Mouse (Mus musculus) frontal cortex, postnatal 10 days (tissue): ENCODE results near the gene Nhej1.

ENCODE experiments used
- DNase-seq, 2 experiments: peaks; one replicate each; pipeline ENCODE4 v3.0.0; 2022; ENCODE audit warnings: low spot score in 2 of 2, mixed read lengths in 1 of 2

Gene Nhej1

DNA sequence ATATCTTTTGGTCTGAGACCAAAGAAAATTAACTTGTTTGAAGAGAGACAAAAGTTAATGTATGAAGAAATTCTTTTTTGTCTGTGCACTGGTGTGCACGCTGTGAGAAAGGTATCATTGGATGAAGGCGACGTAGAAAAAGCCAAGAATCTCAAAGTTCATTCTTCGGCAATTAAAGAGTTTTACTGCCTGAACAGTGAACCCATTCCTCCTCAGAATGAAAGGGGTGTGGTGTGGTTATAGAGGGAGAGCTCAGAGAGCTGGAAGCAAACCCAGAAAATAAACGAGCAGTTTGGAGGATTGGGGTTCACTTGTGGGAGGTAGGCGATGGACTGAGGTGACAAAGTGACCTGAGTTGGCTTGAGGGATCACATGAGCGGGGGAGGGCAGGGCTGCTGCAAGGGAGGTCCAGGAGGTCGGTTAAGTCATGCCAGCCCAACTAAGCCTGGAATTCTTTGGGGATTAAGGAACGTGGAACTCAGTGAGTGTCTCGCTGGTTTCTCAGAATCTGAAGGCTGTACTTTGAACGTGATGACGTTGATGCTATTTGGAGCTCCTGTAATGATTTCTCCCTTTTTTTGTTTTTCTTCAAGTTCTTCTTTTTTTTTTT is 188.7 kb downstream of the Nhej1 start:
- no peak for DNase-seq

DNA sequence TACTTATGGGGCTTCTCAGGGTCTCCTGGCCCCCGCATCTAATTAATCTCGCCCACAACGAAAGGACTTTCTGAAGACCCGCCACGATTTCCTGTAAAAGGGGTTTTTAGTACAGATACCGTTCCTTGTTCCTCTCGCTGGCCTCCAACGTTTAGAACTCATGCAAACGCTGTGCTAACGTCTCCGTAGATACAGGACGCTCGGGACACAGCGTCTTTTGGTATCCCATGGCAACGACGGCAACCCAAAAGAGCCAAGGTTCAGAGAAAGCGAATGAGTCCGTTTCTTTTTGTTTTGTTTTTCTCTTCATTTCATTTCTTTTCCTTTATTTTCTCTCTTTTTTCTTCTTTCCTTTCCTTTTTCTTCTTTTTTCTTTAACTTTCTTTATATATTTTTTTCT is 189.6 kb downstream of the Nhej1 start, which contains the start of gene Cfap65:
TSS of gene Cfap65 (minus strand) at position 198 of the 400 bp plus-strand sequence.
- peak in 1 of 2 experiments; percentile 66 for DNase-seq

DNA sequence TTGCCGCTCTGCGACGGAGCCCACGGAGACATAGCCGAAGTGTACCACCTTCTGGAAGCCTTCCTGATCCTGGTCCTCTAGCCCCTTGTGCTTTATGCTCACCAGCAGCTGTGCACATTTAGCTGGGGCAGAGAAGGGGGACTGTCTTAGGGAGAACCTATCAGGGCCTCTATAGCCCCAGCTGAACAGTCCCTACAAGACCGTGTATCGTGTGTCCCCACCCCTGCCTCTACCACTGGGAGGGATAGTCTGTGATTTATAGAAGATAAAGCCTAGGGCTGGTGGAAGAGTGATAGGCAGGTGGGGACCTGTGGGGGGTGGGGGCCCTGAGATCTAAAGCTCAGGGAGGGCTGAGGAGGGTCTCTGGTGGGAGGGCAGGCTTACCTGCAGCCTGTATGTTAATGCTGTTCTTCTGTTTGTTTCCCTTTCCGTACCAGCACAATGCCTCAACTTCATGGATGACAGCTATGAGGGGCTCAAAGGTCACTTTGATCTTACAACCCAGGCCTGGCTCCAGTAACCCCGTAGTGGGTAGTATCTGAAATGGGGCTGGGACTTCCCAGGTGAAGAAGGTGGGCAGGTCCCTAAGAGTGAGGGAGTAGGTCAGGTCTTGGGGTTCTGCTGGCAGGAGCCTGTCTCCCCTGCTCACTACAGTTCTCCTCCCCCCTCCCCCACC is 197.2 kb downstream of the Nhej1 start:
- DNase-seq = no peak

DNA sequence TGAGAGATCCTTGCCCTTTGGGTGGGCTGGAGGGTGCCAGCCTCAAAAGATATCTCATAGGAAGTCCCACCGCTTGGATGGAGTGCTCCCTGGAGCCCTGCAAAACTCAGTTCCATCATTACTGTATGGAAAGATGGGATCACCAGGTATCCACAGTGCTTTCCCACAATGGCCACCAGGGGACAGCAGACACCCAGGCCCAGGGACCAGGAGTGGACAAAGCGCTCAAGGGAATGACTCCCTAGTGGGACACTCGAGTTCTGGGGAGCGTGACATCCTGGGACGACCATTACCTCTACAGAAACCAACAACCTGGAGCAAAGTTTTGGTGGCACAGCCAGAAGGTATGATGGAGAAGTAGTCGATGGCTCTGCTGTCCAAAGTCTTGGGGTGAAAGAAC is 198.3 kb downstream of the Nhej1 start:
- peak in 1 of 2 experiments; percentile 25 for DNase-seq

DNA sequence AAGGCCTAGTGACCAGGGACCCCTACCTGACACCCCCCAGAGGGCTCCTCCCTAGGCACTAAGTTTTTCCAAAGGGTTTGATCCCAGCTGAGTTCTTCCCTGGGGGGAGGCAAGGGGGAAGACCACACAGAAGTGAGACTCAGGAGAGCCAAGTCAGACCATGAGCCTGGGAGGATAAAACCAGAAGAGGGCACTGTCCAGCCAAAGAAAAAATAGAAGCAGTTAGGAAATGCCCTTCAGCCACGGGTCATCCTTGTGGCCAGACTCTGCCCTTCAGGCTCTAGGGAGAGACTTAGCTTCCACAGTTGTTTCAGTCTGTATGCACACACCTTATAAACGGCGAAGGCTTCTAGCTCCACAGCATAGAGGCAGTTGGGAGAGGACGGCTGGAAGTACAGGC is 200.5 kb downstream of the Nhej1 start:
- DNase-seq = no peak
